Mouse (Mus musculus) heart, adult 2 months (tissue): ENCODE data around the gene Gtsf2.
"Not testable (repeated sequence)": the region's sequence is repeated elsewhere in the genome, so short reads cannot be mapped to it uniquely, and the experiment has no call there.

Source experiments
- CTCF ChIP-seq: fragments of 200-600 bp; IDR thresholded peaks from 2 replicates; pipeline ENCODE4 v1.8.1; 2022; ENCODE audit warnings: antibody characterized with exemption, mild to moderate bottlenecking, moderate library complexity
- EP300 ChIP-seq: fragments of 200-500 bp; IDR thresholded peaks from 2 replicates; pipeline ENCODE4 v1.6.1; 2011; ENCODE audit warnings: low read depth, low read length, control low read depth; ENCODE audit not compliant: insufficient read depth
- POLR2A ChIP-seq: fragments of 200-500 bp; IDR thresholded peaks from 2 replicates; pipeline ENCODE4 v1.6.1; 2011; ENCODE audit warnings: mild to moderate bottlenecking, low read depth, low read length, control low read depth; ENCODE audit not compliant: insufficient read depth

DNA sequence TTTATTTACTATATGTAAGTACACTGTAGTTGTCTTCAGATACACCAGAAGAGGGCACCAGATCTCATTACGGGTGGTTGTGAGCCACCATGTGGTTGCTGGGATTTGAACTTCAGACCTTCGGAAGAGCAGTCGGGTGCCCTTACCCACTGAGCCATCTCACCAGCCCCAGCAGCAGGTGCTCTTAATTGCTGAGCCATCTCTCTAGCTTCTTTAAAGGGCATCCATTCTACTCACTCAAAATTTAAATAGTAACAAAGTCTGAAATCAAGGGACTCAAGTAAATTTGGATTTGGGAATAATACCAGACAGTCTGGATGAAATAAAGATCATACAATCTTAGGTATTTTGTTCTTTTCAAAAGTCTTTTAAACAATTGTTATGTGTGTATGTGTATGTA lies 42.7 kb downstream of the Gtsf2 start:
- not testable (repeated sequence) for TF ChIP-seq POLR2A, CTCF, EP300
